Mouse (Mus musculus): Measurements from ENCODE around the gene Tmem131. TPM values are rescaled to one million over a fixed set of nuclear protein-coding genes. Genes with fewer than 3 reads are reported as not detected.

The Tmem131 gene
- total RNA-seq, 1 experiment from 2014 or later, result 48.1 TPM

GRCm38 (mm10) chr1:36883805-36884204 is 59.7 kb downstream of the Tmem131 start:
- DNase-seq, result no peak

- DNase-seq, result no peak
Measured at GRCm38 (mm10) chr1:36879154-36879553, 64.3 kb downstream of the Tmem131 start.

- no peak for DNase-seq
Measured at GRCm38 (mm10) chr1:36877126-36877525, 66.3 kb downstream of the Tmem131 start.

- no peak for DNase-seq
Measured at GRCm38 (mm10) chr1:36874874-36875561, 68.4 kb downstream of the Tmem131 start.

DNA sequence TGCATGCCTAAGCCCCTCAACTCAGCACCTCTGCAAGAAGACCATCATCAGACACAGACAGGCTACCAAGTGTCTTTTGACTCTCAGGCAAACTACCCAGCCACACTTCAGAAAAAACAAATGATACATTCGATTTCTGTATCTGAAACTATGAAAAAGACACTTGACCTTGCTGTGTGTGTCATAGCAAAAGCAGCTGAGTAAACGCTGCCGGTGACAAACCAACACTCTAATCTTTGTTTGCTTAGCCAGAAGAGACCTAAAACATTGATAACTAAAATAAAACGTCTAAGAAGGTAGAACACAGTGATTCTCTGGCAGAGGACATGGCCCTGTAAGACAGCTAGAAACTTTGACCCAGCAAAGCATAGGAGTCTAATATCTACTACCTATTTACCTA is 72.2 kb downstream of the Tmem131 start:
- DNase-seq, result no peak

- no peak for DNase-seq
Measured at GRCm38 (mm10) chr1:36870518-36870917, 72.9 kb downstream of the Tmem131 start.

DNA sequence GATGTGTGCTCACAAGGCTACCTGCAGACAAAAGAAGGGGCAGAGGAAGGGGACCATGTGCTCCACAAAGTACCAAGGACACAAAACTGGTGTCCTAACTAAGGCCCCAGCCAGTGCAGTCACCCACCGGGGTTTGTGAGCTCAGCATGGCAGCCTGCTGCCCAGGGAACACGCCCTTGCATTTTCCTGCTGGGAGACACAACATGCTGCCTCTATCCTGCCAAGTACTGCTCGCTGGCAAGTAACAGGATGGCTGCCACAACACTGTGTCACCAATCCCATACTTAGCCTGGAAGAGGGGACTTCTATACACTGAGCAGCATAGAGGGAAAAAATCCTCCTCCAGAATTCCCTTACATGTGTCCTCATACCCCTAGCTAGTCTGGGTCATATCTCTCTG is 78.7 kb downstream of the Tmem131 start:
- DNase-seq, result no peak

GRCm38 (mm10) chr1:36861775-36862174 is 81.7 kb downstream of the Tmem131 start:
- no peak for DNase-seq

DNA sequence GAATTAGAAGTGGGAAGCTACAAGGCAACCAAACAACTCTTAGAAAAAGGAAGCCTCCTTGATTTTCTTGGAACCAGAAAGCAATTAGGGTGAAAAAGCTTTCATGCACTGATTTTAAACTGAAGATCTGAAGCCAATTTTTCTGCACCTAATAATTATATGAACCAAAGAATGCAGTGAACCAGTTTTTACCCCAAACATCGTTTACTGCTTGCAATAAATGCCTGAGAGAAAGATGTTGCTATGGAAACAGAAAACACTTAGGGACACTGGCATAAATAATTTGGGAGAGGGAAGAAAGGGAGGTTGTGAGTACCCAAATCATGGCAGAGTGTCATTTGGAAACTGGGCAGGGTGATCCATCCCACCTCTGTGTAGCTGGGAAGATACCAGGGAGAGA is 82.6 kb downstream of the Tmem131 start:
- DNase-seq, result no peak

GRCm38 (mm10) chr1:36860431-36860849 is 83.0 kb downstream of the Tmem131 start:
- no peak for DNase-seq

DNA sequence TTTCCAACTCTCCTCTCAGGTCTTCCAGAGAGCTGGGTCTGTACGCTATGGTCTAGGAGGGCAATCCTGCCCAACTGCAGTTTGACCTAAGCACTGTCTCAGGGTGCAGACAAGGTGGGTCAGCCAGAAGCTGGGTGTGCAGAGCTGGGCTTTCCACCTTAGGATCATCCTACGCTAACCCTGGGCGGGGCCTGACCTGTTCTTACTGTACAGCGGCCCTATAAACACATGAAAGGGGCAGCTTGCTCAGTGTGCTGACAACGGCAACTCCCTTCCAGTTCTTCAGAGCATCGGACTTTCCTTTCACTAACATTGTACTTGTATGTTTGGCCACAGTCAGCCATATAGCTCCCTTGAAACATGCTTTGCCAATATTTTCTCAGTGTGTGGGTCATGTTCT is 86.4 kb downstream of the Tmem131 start:
- DNase-seq, result no peak

- no peak for DNase-seq
Measured at GRCm38 (mm10) chr1:36854198-36854765, 89.2 kb downstream of the Tmem131 start.

GRCm38 (mm10) chr1:36852085-36852484 is 91.4 kb downstream of the Tmem131 start:
- no peak for DNase-seq

- DNase-seq, result no peak
Measured at GRCm38 (mm10) chr1:36851392-36851791, 92.1 kb downstream of the Tmem131 start.

DNA sequence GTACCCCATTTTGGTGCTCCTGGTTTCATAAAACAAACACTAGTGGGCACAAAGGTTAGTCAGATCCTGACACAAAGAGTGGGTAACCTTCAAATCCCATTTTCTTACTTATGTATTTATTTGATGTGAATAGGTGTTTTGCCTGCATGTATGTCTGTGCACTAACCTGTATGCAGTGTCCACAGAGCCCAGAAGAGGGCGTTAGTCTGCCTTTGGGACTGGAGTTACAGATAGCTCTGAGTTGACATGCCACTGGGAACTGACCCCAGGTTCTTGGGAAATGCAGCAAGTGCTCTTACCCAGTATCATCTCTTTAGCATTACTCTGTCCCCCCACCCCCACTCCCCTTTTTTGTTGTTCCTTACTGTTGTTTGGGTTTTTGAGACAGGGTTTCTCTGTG is 95.4 kb downstream of the Tmem131 start:
- DNase-seq, result no peak

DNA sequence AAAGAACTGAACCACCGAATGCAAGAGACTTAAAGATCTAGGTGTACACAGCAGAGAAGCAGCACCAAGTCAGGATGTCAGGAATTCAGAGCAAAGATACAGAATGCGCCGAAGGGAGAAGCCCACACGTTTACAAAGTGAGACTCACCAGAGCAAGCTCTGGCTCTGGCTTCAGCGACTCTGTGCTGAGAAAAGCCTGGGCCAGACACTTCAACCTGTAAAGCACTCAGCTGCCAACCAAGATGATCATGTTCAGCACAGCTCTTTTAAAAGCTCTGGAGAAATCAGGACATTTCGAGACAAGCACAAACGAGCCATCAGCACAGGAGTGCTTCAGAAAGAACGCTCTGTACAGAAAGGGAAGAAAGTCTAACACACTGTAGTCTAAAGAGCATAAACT is 96.2 kb downstream of the Tmem131 start:
- DNase-seq, result no peak

DNA sequence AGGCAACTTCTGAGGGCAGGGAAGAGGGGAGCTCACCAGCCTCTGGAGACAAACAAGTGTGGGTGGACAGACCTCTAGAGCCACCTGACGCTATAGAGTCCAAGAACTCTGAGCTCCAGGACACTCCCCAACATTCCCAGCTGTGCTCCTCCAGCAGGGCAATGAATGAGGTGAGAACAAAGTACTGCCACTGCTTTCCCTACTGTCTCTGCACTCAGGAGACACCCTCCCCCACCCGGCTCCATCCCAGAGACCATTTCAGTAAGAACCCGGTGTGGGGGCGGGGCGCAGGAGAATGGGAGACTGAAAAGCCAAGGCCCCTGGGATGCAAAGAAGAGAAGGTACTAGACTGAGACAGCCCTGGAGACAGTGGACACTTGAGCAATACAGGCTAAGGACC is 98.4 kb downstream of the Tmem131 start:
- no peak for DNase-seq

GRCm38 (mm10) chr1:36841806-36842205 is 101.7 kb downstream of the Tmem131 start:
- DNase-seq, result no peak

- DNase-seq, result no peak
Measured at GRCm38 (mm10) chr1:36840959-36841358, 102.5 kb downstream of the Tmem131 start.

- DNase-seq, result no peak
Measured at GRCm38 (mm10) chr1:36839858-36840257, 103.6 kb downstream of the Tmem131 start.

DNA sequence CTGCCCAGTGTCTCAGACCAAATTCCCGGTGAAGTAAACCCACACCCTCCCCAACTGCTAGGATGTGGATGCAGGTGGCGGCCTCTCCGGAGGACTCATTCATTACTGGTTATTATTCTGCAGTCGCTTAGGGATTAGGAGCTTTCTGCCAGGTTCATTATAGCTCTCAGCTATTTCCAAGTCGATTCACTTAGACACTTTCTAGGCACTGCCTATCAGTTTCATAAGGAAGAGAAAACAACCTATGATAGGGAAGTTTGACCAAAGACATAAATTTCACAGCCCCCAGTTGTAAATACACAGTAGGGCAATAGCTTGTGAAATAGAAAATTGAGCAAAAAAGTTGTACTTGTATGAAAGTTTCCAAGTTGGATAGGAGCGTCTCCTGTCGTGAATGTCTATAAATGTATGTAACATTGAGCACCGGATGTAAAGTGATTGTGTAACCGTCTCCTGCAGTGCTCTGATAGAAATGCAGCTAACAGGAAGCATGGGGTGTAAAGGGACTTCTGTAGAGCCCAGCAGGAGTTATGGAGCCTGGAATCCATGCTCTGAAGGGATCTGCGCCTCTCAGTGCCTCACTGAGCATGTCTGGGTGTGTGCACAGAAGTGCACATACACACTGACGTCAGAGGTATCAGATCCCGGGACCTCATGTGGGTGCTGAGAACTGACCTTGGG is 107.1 kb downstream of the Tmem131 start:
- no peak for DNase-seq

DNA sequence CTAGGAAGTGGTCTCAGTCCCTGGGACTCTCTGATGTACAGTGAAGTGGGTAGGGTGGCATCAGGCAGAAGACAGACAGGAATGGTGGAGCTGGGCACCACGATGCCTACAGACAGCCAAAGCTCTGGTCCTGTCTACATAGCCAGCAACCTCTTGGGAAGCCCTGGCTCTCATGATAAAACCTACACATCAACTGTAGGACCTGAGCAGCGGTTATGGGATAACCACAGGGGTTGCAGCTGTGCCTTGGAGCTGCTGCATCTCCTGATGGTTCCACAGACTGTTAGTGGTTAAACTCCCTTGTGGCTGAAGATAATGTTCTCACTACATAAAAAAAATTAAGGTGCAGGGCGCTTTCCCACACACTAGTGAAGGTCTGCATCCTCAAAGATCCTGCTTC is 107.9 kb downstream of the Tmem131 start:
- no peak for DNase-seq

DNA sequence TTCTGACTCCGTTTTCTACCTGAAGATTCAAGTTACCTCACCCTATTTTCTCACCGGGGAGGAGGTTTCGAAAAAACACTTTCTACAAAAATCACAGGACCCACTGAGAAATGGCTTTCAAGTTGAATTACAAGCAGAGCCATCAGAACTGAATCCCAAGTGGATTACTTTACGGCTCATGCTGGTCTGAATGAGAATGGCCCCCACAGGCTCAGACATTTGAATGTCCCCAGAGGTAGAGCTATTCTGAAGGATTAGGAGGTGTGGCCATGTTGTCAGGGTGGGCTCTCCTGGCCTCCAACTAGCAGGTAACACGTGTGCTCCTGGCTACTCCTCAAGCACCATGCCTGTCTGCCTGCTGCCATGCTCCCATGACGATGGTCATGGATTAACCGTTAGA is 109.4 kb downstream of the Tmem131 start:
- no peak for DNase-seq
